ENCODE assay signal across 7 mouse cellular contexts in the genomic region with DNA sequence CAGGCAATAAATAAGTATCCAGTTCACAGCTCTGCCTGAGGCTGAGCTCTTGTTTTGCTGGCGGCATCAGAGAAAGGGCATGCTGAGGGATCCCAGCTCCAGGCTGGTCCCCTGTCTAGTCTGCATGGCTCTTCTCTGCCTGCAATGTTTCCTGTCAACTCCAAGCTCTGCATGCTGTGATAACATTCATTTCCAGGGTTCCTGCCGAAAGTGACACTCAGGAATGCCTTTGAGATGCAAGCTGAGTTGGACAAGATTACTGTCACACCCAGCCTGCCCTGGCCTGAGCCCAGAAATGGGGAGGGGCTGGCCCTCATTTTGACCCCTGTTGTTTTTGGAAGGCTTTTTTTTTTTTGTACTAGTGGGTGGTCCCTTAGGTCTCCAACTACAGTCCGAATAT. TPM values are rescaled to one million over a fixed set of nuclear protein-coding genes. Genes with fewer than 3 reads are reported as not detected.
DNase-seq lines count a peak whose midpoint lies in the region; ATAC-seq and TF ChIP-seq lines count a peak whose summit lies in the region.

No protein-coding gene starts in this region.

- no peak overlapping the region for H3K27ac ChIP-seq in midbrain, embryonic 14.5 days (replicated peaks; ENCODE audit: low read depth, low read length)
- H3K27ac ChIP-seq in midbrain, embryonic 13.5 days = no peak overlapping the region
- H3K27ac ChIP-seq in embryonic facial prominence, embryonic 14.5 days (replicated peaks; ENCODE audit: low read depth, low read length) = no peak overlapping the region
- H3K27ac ChIP-seq in kidney, adult 2 months (ENCODE audit: insufficient read depth, low read depth, low read length) = peak overlapping the region; percentile 24; the same call in 1 of the 2 replicates

- no peak overlapping the region for H3K9ac ChIP-seq in midbrain, embryonic 14.5 days (replicated peaks; ENCODE audit: low read length)
- H3K9ac ChIP-seq in midbrain, embryonic 13.5 days (replicated peaks) = no peak overlapping the region
- no peak overlapping the region for H3K9ac ChIP-seq in embryonic facial prominence, embryonic 14.5 days (ENCODE audit: low read depth, low read length)

- H3K4me1 ChIP-seq in midbrain, embryonic 14.5 days (ENCODE audit: control insufficient read depth, insufficient read depth, low read length) = no peaks in the 10 kb centered on the region
- H3K4me1 ChIP-seq in midbrain, embryonic 13.5 days (replicated peaks) = peaks cover 4% of the 10 kb centered on the region; the same call in 1 of the 2 replicates
- peaks cover 6% of the 10 kb centered on the region; the same call in 1 of the 2 replicates for H3K4me1 ChIP-seq in embryonic facial prominence, embryonic 14.5 days (ENCODE audit: control insufficient read depth, insufficient read depth, low read length)
- peaks cover 8% of the 10 kb centered on the region; the same call in 1 of the 2 replicates for H3K4me1 ChIP-seq in kidney, adult 2 months (ENCODE audit: control insufficient read depth, insufficient read depth, low read length)

- no peak overlapping the region for H3K4me3 ChIP-seq in midbrain, embryonic 14.5 days (replicated peaks; ENCODE audit: low read depth, low read length)
- no peak overlapping the region for H3K4me3 ChIP-seq in midbrain, embryonic 13.5 days (replicated peaks)
- no peak overlapping the region for H3K4me3 ChIP-seq in embryonic facial prominence, embryonic 14.5 days (ENCODE audit: low read depth, low read length)
- no peak overlapping the region for H3K4me3 ChIP-seq in kidney, adult 2 months (ENCODE audit: insufficient read depth, low read depth, low read length)

- no peaks in the 10 kb centered on the region for H3K36me3 ChIP-seq in midbrain, embryonic 14.5 days (ENCODE audit: control insufficient read depth, insufficient read depth, low read length)
- no peaks in the 10 kb centered on the region for H3K36me3 ChIP-seq in midbrain, embryonic 13.5 days
- no peaks in the 10 kb centered on the region for H3K36me3 ChIP-seq in embryonic facial prominence, embryonic 14.5 days (ENCODE audit: control insufficient read depth, insufficient read depth, low read length)
- H3K36me3 ChIP-seq in kidney, adult 2 months (ENCODE audit: control insufficient read depth, insufficient read depth, low read length) = no peaks in the 10 kb centered on the region

- peak; percentile 31 for DNase-seq in midbrain, embryonic 14.5 days
- no peak for DNase-seq in embryonic facial prominence, embryonic 14.5 days (ENCODE audit: low spot score)
- DNase-seq in kidney, adult 2 months = peak; percentile 83
- DNase-seq in mesoderm, embryonic 11.5 days (ENCODE audit: low read depth, low spot score) = peak; percentile 67
- DNase-seq in thymus, postnatal 25 days = no peak
- DNase-seq in layer of hippocampus, postnatal 36 days = no peak

- 11% methylated on average over 3 of the region's 3 CpGs for WGBS in midbrain, embryonic 14.5 days
- WGBS in midbrain, embryonic 13.5 days = 16% methylated on average over 3 of the region's 3 CpGs
- 18% methylated on average over 3 of the region's 3 CpGs for WGBS in embryonic facial prominence, embryonic 14.5 days
- 36% methylated on average over 3 of the region's 3 CpGs for WGBS in kidney, adult 2 months

- no peaks in the 10 kb centered on the region for H3K9me3 ChIP-seq in midbrain, embryonic 14.5 days (ENCODE audit: control insufficient read depth, low read length)
- H3K9me3 ChIP-seq in midbrain, embryonic 13.5 days = no peaks in the 10 kb centered on the region
- no peaks in the 10 kb centered on the region for H3K9me3 ChIP-seq in embryonic facial prominence, embryonic 14.5 days (ENCODE audit: control insufficient read depth, low read length)

- no peaks in the 10 kb centered on the region for H3K27me3 ChIP-seq in midbrain, embryonic 14.5 days (ENCODE audit: control insufficient read depth, insufficient read depth, low read length)
- no peaks in the 10 kb centered on the region for H3K27me3 ChIP-seq in midbrain, embryonic 13.5 days
- H3K27me3 ChIP-seq in embryonic facial prominence, embryonic 14.5 days (replicated peaks; ENCODE audit: control insufficient read depth, insufficient read depth, low read length) = no peaks in the 10 kb centered on the region
- H3K27me3 ChIP-seq in kidney, adult 2 months (replicated peaks; ENCODE audit: control insufficient read depth, insufficient read depth, low read length) = no peaks in the 10 kb centered on the region

- no peak overlapping the region for H3K4me2 ChIP-seq in midbrain, embryonic 14.5 days (ENCODE audit: low read length)
- H3K4me2 ChIP-seq in midbrain, embryonic 13.5 days (replicated peaks) = no peak overlapping the region
- no peak overlapping the region for H3K4me2 ChIP-seq in embryonic facial prominence, embryonic 14.5 days (ENCODE audit: low read depth, low read length)

- ATAC-seq in midbrain, embryonic 14.5 days (ENCODE audit: low FRiP score, low TSS enrichment) = no peak
- ATAC-seq in midbrain, embryonic 13.5 days = no peak
- 0 out of 2 replicates have a peak, but pooled peaks have one; percentile 26 for ATAC-seq in embryonic facial prominence, embryonic 14.5 days (ENCODE audit: low read depth)

- no peak for TF ChIP-seq CTCF in kidney, adult 2 months (conservative IDR thresholded peaks at IDR 0.05; ENCODE audit: insufficient read depth, insufficient read length, low read depth, low read length)

- TF ChIP-seq POLR2A in kidney, adult 2 months (IDR thresholded peaks at IDR 0.05; ENCODE audit: low read depth, low read length) = no peak

RNA-seq across cellular contexts. Expression of gene Itgb6, which starts 7.6 kb away (rescaled TPM):
- not detected in 2 replicates for polyA plus RNA-seq in midbrain, embryonic 14.5 days (2014; fragmentation: Nextera tagmentation; extraction: Ambion mirVana)
- polyA plus RNA-seq in midbrain, embryonic 13.5 days (2015; fragmentation: Nextera tagmentation; extraction: Ambion mirVana) = not detected in 2 replicates
- polyA plus RNA-seq in embryonic facial prominence, embryonic 14.5 days (2014; fragmentation: Nextera tagmentation; extraction: Ambion mirVana) = 3.6 and 4.0 TPM in 2 replicates
- 55.8 and 74.0 TPM in 2 replicates for polyA plus RNA-seq in kidney, adult 2 months (2012; rRNA removed)
- total RNA-seq in layer of hippocampus, postnatal 36 days (2021) = under 1 TPM in 1 of 2 experiments, not detected in 1; 0.08 TPM

Comparison
In these comparisons a context has a peak if more than half of its experiments do, and no peak if none do; other contexts are left out.
1. DNase-seq: peak in midbrain, embryonic 14.5 days (single experiment), kidney, adult 2 months (single experiment) and mesoderm, embryonic 11.5 days (single experiment); none in embryonic facial prominence, embryonic 14.5 days (single experiment), thymus, postnatal 25 days (single experiment) and layer of hippocampus, postnatal 36 days (0 of 2).
2. RNA of gene Itgb6, which starts 7.6 kb away (polyA plus RNA-seq): 55.8 to 74.0 TPM in kidney, adult 2 months; 3.6 to 4.0 TPM in embryonic facial prominence, embryonic 14.5 days, not detected in midbrain, embryonic 14.5 days and not detected in midbrain, embryonic 13.5 days; every median in the first group is over 10 times any median in the second.